Mouse (Mus musculus): ENCODE results near the gene Exoc1. TPM values are rescaled to one million over a fixed set of nuclear protein-coding genes. Genes with fewer than 3 reads are reported as not detected.

The Exoc1 gene
- 29.1 and 30.6 TPM in 2 replicates for polyA plus RNA-seq (2014; fragmentation: Nextera tagmentation; extraction: Ambion mirVana)

- Histone ChIP-seq H3K27ac (ENCODE audit: low read depth, low read length) (peak within 1 kb of the TSS; percentile 81), H3K9ac (ENCODE audit: low read depth, low read length) (peak within 1 kb of the TSS; percentile 73), H3K9me3 (replicated peaks; ENCODE audit: control insufficient read depth, low read length) (no peaks in the 10 kb centered on the region), H3K4me2 (peak within 1 kb of the TSS; percentile 91), H3K4me1 (ENCODE audit: control insufficient read depth, insufficient read depth, low read length) (peaks cover 7% of the 10 kb centered on the region; the same call in 1 of the 2 replicates), H3K36me3 (ENCODE audit: control insufficient read depth, insufficient read depth, low read length) (no peaks in the 10 kb centered on the region), H3K27me3 (ENCODE audit: control insufficient read depth, insufficient read depth, low read length) (no peaks in the 10 kb centered on the region), H3K4me3 (ENCODE audit: low read depth, low read length) (peak within 1 kb of the TSS; percentile 97)
- under 1% methylated on average over 39 of the region's 39 CpGs for WGBS (ENCODE audit: insufficient replicate concordance)
- peak; percentile 99 for ATAC-seq (replicated peaks; ENCODE audit: insufficient number of reproducible peaks, low FRiP score, low TSS enrichment)
Measured at GRCm38 (mm10) chr5:76529040-76529703, at the start of gene Exoc1. Exoc1 (plus strand) TSS chr5:76529311.

- no peak within 1 kb of the TSS for H3K9ac ChIP-seq (ENCODE audit: low read depth, low read length)
- peaks cover 17% of the 10 kb centered on the region for H3K27me3 ChIP-seq (ENCODE audit: control insufficient read depth, insufficient read depth, low read length)
- H3K4me3 ChIP-seq (ENCODE audit: low read depth, low read length), result no peak within 1 kb of the TSS
- H3K4me1 ChIP-seq (ENCODE audit: control insufficient read depth, insufficient read depth, low read length), result no peaks in the 10 kb centered on the region
- H3K36me3 ChIP-seq (ENCODE audit: control insufficient read depth, insufficient read depth, low read length), result no peaks in the 10 kb centered on the region
- ATAC-seq (replicated peaks; ENCODE audit: insufficient number of reproducible peaks, low FRiP score, low TSS enrichment), result no peak
- H3K9me3 ChIP-seq (replicated peaks; ENCODE audit: control insufficient read depth, low read length), result no peaks in the 10 kb centered on the region
- H3K4me2 ChIP-seq, result no peak within 1 kb of the TSS
- H3K27ac ChIP-seq (ENCODE audit: low read depth, low read length), result no peak within 1 kb of the TSS
- 39% methylated on average over 5 of the region's 5 CpGs for WGBS (ENCODE audit: insufficient replicate concordance)
Measured at GRCm38 (mm10) chr5:76483811-76484210, 45.3 kb upstream of the Exoc1 start, which contains the start of gene Gm7271. Gm7271 (plus strand) TSS chr5:76484040.

GRCm38 (mm10) chr5:76495126-76495525 lies 34.0 kb upstream of the Exoc1 start:
- no peak for ATAC-seq (replicated peaks; ENCODE audit: insufficient number of reproducible peaks, low FRiP score, low TSS enrichment)
- Histone ChIP-seq H3K27ac (ENCODE audit: low read depth, low read length) (no peak overlapping the region), H3K27me3 (ENCODE audit: control insufficient read depth, insufficient read depth, low read length) (0 out of 2 replicates have a peak, but pooled peaks cover 5% of the 10 kb centered on the region), H3K9me3 (replicated peaks; ENCODE audit: control insufficient read depth, low read length) (no peaks in the 10 kb centered on the region), H3K4me2 (no peak overlapping the region), H3K36me3 (ENCODE audit: control insufficient read depth, insufficient read depth, low read length) (no peaks in the 10 kb centered on the region), H3K4me1 (ENCODE audit: control insufficient read depth, insufficient read depth, low read length) (no peaks in the 10 kb centered on the region), H3K9ac (ENCODE audit: low read depth, low read length) (no peak overlapping the region), H3K4me3 (ENCODE audit: low read depth, low read length) (no peak overlapping the region)
- WGBS (ENCODE audit: insufficient replicate concordance), result 80% methylated on average over 13 of the region's 13 CpGs

DNA sequence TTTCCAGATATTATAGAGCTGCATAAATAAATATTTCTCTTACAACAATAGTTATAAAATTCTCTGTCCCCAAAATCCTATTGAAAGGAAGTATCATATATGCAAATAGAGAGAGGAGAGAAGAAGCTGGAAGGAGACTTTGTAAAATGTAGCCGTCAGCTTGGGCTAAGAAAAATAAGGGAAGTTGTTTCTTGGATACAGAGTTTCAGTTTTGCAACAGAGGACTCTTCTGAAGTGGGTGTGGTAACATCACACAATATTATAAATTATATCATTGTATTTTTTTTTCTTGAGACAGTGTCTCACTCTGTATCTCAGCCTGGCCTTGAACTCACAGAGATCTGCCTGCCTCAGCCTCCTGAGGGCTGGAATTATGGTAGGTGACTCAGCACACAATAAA lies 6.7 kb upstream of the Exoc1 start:
- no peaks in the 10 kb centered on the region for H3K4me1 ChIP-seq (ENCODE audit: control insufficient read depth, insufficient read depth, low read length)

DNA sequence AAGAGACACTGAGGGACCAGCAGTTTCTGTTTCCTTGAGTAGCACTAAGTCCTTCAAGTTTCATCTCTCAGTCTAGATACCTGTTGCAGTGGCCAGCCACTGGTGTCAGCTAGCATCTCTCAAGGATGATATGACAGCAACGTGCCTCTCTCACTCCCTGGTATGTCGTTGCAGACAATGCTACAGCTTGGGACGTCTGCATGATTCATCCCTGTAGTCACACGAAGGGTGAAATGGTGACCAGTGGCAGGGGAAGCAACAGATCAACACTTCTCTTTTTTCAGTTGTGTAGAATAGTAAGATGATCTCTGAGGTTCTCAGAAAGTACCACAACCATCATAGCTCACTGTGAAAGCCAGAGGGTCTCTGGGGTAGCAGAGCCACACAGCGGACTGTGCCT lies 4.5 kb upstream of the Exoc1 start:
- H3K4me2 ChIP-seq, result no peak overlapping the region
- ATAC-seq (replicated peaks; ENCODE audit: insufficient number of reproducible peaks, low FRiP score, low TSS enrichment), result no peak
- H3K27ac ChIP-seq (ENCODE audit: low read depth, low read length), result no peak overlapping the region
- no peaks in the 10 kb centered on the region for H3K9me3 ChIP-seq (replicated peaks; ENCODE audit: control insufficient read depth, low read length)
- no peak overlapping the region for H3K4me3 ChIP-seq (ENCODE audit: low read depth, low read length)
- 67% methylated on average over 5 of the region's 5 CpGs for WGBS (ENCODE audit: insufficient replicate concordance)
- no peaks in the 10 kb centered on the region for H3K36me3 ChIP-seq (ENCODE audit: control insufficient read depth, insufficient read depth, low read length)
- no peaks in the 10 kb centered on the region for H3K27me3 ChIP-seq (ENCODE audit: control insufficient read depth, insufficient read depth, low read length)
- no peak overlapping the region for H3K9ac ChIP-seq (ENCODE audit: low read depth, low read length)
- H3K4me1 ChIP-seq (ENCODE audit: control insufficient read depth, insufficient read depth, low read length), result no peaks in the 10 kb centered on the region

More for the DNA sequence above, 6.7 kb upstream of the Exoc1 start:
- Histone ChIP-seq H3K36me3 (ENCODE audit: control insufficient read depth, insufficient read depth, low read length) (no peaks in the 10 kb centered on the region), H3K9ac (ENCODE audit: low read depth, low read length) (no peak overlapping the region), H3K27me3 (ENCODE audit: control insufficient read depth, insufficient read depth, low read length) (no peaks in the 10 kb centered on the region), H3K27ac (ENCODE audit: low read depth, low read length) (no peak overlapping the region), H3K4me3 (ENCODE audit: low read depth, low read length) (no peak overlapping the region), H3K9me3 (replicated peaks; ENCODE audit: control insufficient read depth, low read length) (no peaks in the 10 kb centered on the region), H3K4me2 (no peak overlapping the region)
- no peak for ATAC-seq (replicated peaks; ENCODE audit: insufficient number of reproducible peaks, low FRiP score, low TSS enrichment)
- 67% methylated on average over 1 of the region's 1 CpGs for WGBS (ENCODE audit: insufficient replicate concordance)

DNA sequence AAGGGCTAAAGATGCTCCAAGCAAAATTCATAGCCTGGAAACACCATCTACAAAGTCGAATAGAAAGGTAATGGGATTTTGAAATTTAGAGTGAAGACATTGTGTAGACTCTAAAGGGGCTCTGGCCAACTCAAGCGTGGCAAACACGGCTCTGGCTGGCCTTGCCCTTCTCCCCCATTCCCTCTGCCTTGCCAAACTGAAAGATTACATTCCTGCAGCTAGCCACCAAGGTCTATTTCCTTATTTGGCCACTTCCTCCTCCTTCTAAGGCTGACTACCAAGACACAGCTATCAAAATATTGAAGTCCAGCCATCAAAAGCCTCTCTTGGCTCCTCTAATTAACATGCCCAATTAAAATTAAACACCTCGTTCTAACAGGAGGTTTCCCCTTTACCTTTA lies 4.0 kb upstream of the Exoc1 start:
- no peak for ATAC-seq (replicated peaks; ENCODE audit: insufficient number of reproducible peaks, low FRiP score, low TSS enrichment)
- no peak overlapping the region for H3K4me2 ChIP-seq
- WGBS (ENCODE audit: insufficient replicate concordance), result 59% methylated on average over 4 of the region's 4 CpGs
- no peaks in the 10 kb centered on the region for H3K36me3 ChIP-seq (ENCODE audit: control insufficient read depth, insufficient read depth, low read length)
- H3K4me3 ChIP-seq (ENCODE audit: low read depth, low read length), result no peak overlapping the region
- H3K4me1 ChIP-seq (ENCODE audit: control insufficient read depth, insufficient read depth, low read length), result peaks cover 3% of the 10 kb centered on the region; the same call in 1 of the 2 replicates
- H3K9ac ChIP-seq (ENCODE audit: low read depth, low read length), result no peak overlapping the region
- no peak overlapping the region for H3K27ac ChIP-seq (ENCODE audit: low read depth, low read length)
- no peaks in the 10 kb centered on the region for H3K9me3 ChIP-seq (replicated peaks; ENCODE audit: control insufficient read depth, low read length)
- no peaks in the 10 kb centered on the region for H3K27me3 ChIP-seq (ENCODE audit: control insufficient read depth, insufficient read depth, low read length)

- Histone ChIP-seq H3K27me3 (ENCODE audit: control insufficient read depth, insufficient read depth, low read length) (no peaks in the 10 kb centered on the region), H3K9ac (ENCODE audit: low read depth, low read length) (no peak overlapping the region), H3K9me3 (replicated peaks; ENCODE audit: control insufficient read depth, low read length) (no peaks in the 10 kb centered on the region), H3K27ac (ENCODE audit: low read depth, low read length) (no peak overlapping the region), H3K4me1 (ENCODE audit: control insufficient read depth, insufficient read depth, low read length) (peaks cover 7% of the 10 kb centered on the region; the same call in 1 of the 2 replicates), H3K36me3 (ENCODE audit: control insufficient read depth, insufficient read depth, low read length) (no peaks in the 10 kb centered on the region), H3K4me2 (no peak overlapping the region), H3K4me3 (ENCODE audit: low read depth, low read length) (no peak overlapping the region)
- 40% methylated on average over 2 of the region's 2 CpGs for WGBS (ENCODE audit: insufficient replicate concordance)
- no peak for ATAC-seq (replicated peaks; ENCODE audit: insufficient number of reproducible peaks, low FRiP score, low TSS enrichment)
Measured at GRCm38 (mm10) chr5:76525829-76526228, 3.3 kb upstream of the Exoc1 start.

DNA sequence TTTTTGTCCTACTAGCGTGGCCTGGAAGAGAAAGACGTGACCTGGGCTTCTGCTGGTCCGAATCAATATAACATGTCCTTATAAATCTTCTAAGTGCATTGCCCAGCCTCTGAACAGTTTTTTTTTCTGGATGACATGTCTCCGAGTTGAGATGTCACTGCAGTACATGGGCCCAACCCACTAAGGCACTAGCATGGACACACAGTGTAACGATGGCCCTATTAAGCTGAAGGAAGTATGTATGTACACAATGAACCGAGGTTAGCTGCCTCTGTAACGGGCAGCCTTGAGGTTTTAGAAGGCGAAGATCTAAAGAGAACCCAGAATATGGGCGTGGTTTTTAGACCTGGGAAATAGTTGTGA lies 574 bp downstream of the Exoc1 start:
- Histone ChIP-seq H3K27me3 (ENCODE audit: control insufficient read depth, insufficient read depth, low read length) (no peaks in the 10 kb centered on the region), H3K4me1 (ENCODE audit: control insufficient read depth, insufficient read depth, low read length) (peaks cover 7% of the 10 kb centered on the region; the same call in 1 of the 2 replicates), H3K36me3 (ENCODE audit: control insufficient read depth, insufficient read depth, low read length) (no peaks in the 10 kb centered on the region), H3K9me3 (replicated peaks; ENCODE audit: control insufficient read depth, low read length) (no peaks in the 10 kb centered on the region), H3K27ac (ENCODE audit: low read depth, low read length) (peak overlapping the region; percentile 81), H3K9ac (ENCODE audit: low read depth, low read length) (peak overlapping the region; percentile 73), H3K4me2 (peak overlapping the region; percentile 91), H3K4me3 (ENCODE audit: low read depth, low read length) (peak overlapping the region; percentile 97)
- 7% methylated on average over 9 of the region's 9 CpGs for WGBS (ENCODE audit: insufficient replicate concordance)
- ATAC-seq (replicated peaks; ENCODE audit: insufficient number of reproducible peaks, low FRiP score, low TSS enrichment), result no peak

DNA sequence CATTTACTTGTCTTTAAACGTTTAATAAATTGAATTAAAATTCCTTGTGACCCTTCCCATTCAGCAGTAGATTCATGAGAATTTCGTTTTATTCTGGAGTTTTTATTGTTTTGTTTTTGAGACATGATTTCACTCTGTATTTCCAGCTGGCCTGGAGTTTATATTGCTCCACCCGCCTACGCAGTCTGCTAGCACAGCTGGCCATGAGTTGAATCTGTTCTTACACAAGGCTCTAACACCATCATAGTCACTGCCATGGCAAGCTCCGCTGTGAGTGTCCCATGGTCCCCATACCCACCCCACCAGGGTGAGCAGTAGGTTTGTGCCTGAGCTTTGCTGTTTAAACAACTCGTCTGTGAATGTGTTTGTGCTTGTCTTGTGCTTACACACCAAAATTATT lies 4.1 kb downstream of the Exoc1 start:
- 80% methylated on average over 6 of the region's 6 CpGs for WGBS (ENCODE audit: insufficient replicate concordance)
- no peak for ATAC-seq (replicated peaks; ENCODE audit: insufficient number of reproducible peaks, low FRiP score, low TSS enrichment)
- Histone ChIP-seq H3K9ac (ENCODE audit: low read depth, low read length) (no peak overlapping the region), H3K4me2 (no peak overlapping the region), H3K27me3 (ENCODE audit: control insufficient read depth, insufficient read depth, low read length) (no peaks in the 10 kb centered on the region), H3K36me3 (ENCODE audit: control insufficient read depth, insufficient read depth, low read length) (no peaks in the 10 kb centered on the region; the same call in none of the 2 replicates), H3K4me1 (ENCODE audit: control insufficient read depth, insufficient read depth, low read length) (peaks cover 7% of the 10 kb centered on the region; the same call in 1 of the 2 replicates), H3K27ac (ENCODE audit: low read depth, low read length) (no peak overlapping the region), H3K9me3 (replicated peaks; ENCODE audit: control insufficient read depth, low read length) (no peaks in the 10 kb centered on the region), H3K4me3 (ENCODE audit: low read depth, low read length) (no peak overlapping the region)

Data from heart, embryonic 11.5 days (tissue).